Mouse (Mus musculus): ENCODE data around the gene Slamf7. TPM values are rescaled to one million over a fixed set of nuclear protein-coding genes. Genes with fewer than 3 reads are reported as not detected.

Slamf7 gene
- polyA plus RNA-seq, 1 experiment from 2014 or later: not detected

GRCm38 (mm10) chr1:171630912-171631311 lies 21.9 kb downstream of the Slamf7 start:
- Histone ChIP-seq H3K27ac (no peak overlapping the region), H3K36me3 (no peaks in the 10 kb centered on the region), H3K4me1 (no peaks in the 10 kb centered on the region), H3K9ac (no peak overlapping the region), H3K4me2 (replicated peaks) (no peak overlapping the region), H3K4me3 (no peak overlapping the region), H3K27me3 (no peaks in the 10 kb centered on the region), H3K9me3 (replicated peaks) (no peaks in the 10 kb centered on the region)
- ATAC-seq (ENCODE audit: low FRiP score): no peak
- 91% methylated on average over 4 of the region's 4 CpGs for WGBS

- Histone ChIP-seq H3K4me2 (replicated peaks) (no peak overlapping the region), H3K9ac (no peak overlapping the region), H3K4me3 (no peak overlapping the region), H3K9me3 (replicated peaks) (no peaks in the 10 kb centered on the region), H3K4me1 (no peaks in the 10 kb centered on the region), H3K27ac (no peak overlapping the region), H3K36me3 (no peaks in the 10 kb centered on the region), H3K27me3 (no peaks in the 10 kb centered on the region)
- no peak for ATAC-seq (ENCODE audit: low FRiP score)
- WGBS: 82% methylated on average over 7 of the region's 7 CpGs
Measured at GRCm38 (mm10) chr1:171630041-171630440, 22.8 kb downstream of the Slamf7 start.

- Histone ChIP-seq H3K27me3 (no peaks in the 10 kb centered on the region), H3K4me1 (no peaks in the 10 kb centered on the region), H3K27ac (no peak overlapping the region), H3K4me3 (no peak overlapping the region), H3K9me3 (replicated peaks) (no peaks in the 10 kb centered on the region), H3K9ac (no peak overlapping the region), H3K36me3 (no peaks in the 10 kb centered on the region), H3K4me2 (replicated peaks) (no peak overlapping the region)
- no peak for ATAC-seq (ENCODE audit: low FRiP score)
- WGBS: 83% methylated on average over 6 of the region's 6 CpGs
Measured at GRCm38 (mm10) chr1:171629168-171629567, 23.7 kb downstream of the Slamf7 start.

- H3K27ac ChIP-seq: no peak overlapping the region
- no peak overlapping the region for H3K4me2 ChIP-seq (replicated peaks)
- no peaks in the 10 kb centered on the region for H3K9me3 ChIP-seq (replicated peaks)
- H3K36me3 ChIP-seq: no peaks in the 10 kb centered on the region
- H3K4me3 ChIP-seq: no peak overlapping the region
- 84% methylated on average over 3 of the region's 3 CpGs for WGBS
- H3K27me3 ChIP-seq: no peaks in the 10 kb centered on the region
- no peak for ATAC-seq (ENCODE audit: low FRiP score)
- no peaks in the 10 kb centered on the region for H3K4me1 ChIP-seq
- no peak overlapping the region for H3K9ac ChIP-seq
Measured at GRCm38 (mm10) chr1:171627801-171628200, 25.0 kb downstream of the Slamf7 start.

GRCm38 (mm10) chr1:171620091-171620490 lies 32.7 kb downstream of the Slamf7 start:
- WGBS: 97% methylated on average over 6 of the region's 6 CpGs
- H3K27ac ChIP-seq: no peak overlapping the region
- H3K4me3 ChIP-seq: no peak overlapping the region
- ATAC-seq (ENCODE audit: low FRiP score): no peak
- no peaks in the 10 kb centered on the region for H3K9me3 ChIP-seq (replicated peaks)
- H3K27me3 ChIP-seq: no peaks in the 10 kb centered on the region
- H3K4me1 ChIP-seq: no peaks in the 10 kb centered on the region
- H3K9ac ChIP-seq: no peak overlapping the region
- no peaks in the 10 kb centered on the region for H3K36me3 ChIP-seq
- H3K4me2 ChIP-seq (replicated peaks): no peak overlapping the region

GRCm38 (mm10) chr1:171619645-171620044 lies 33.2 kb downstream of the Slamf7 start:
- 87% methylated on average over 3 of the region's 3 CpGs for WGBS
- Histone ChIP-seq H3K9ac (no peak overlapping the region), H3K9me3 (replicated peaks) (no peaks in the 10 kb centered on the region), H3K4me1 (no peaks in the 10 kb centered on the region), H3K4me2 (replicated peaks) (no peak overlapping the region), H3K27ac (no peak overlapping the region), H3K36me3 (no peaks in the 10 kb centered on the region), H3K27me3 (no peaks in the 10 kb centered on the region), H3K4me3 (no peak overlapping the region)
- no peak for ATAC-seq (ENCODE audit: low FRiP score)

- no peak for ATAC-seq (ENCODE audit: low FRiP score)
- Histone ChIP-seq H3K4me1 (no peaks in the 10 kb centered on the region), H3K9me3 (replicated peaks) (no peaks in the 10 kb centered on the region), H3K27ac (no peak overlapping the region), H3K4me3 (no peak overlapping the region), H3K36me3 (no peaks in the 10 kb centered on the region), H3K9ac (no peak overlapping the region), H3K4me2 (replicated peaks) (no peak overlapping the region), H3K27me3 (no peaks in the 10 kb centered on the region)
- 88% methylated on average over 8 of the region's 8 CpGs for WGBS
Measured at GRCm38 (mm10) chr1:171619001-171619400, 33.8 kb downstream of the Slamf7 start.

- H3K36me3 ChIP-seq: no peaks in the 10 kb centered on the region
- H3K4me3 ChIP-seq: no peak overlapping the region
- H3K27me3 ChIP-seq: no peaks in the 10 kb centered on the region
- no peaks in the 10 kb centered on the region for H3K9me3 ChIP-seq (replicated peaks)
- H3K9ac ChIP-seq: no peak overlapping the region
- no peak overlapping the region for H3K27ac ChIP-seq
- H3K4me2 ChIP-seq (replicated peaks): no peak overlapping the region
- ATAC-seq (ENCODE audit: low FRiP score): no peak
- 77% methylated on average over 11 of the region's 11 CpGs for WGBS
- H3K4me1 ChIP-seq: no peaks in the 10 kb centered on the region
Measured at GRCm38 (mm10) chr1:171616881-171617515, 35.8 kb downstream of the Slamf7 start.

GRCm38 (mm10) chr1:171613962-171614361 lies 38.9 kb downstream of the Slamf7 start:
- no peaks in the 10 kb centered on the region for H3K9me3 ChIP-seq (replicated peaks)
- H3K9ac ChIP-seq: no peak overlapping the region
- WGBS: 51% methylated on average over 2 of the region's 2 CpGs
- no peaks in the 10 kb centered on the region for H3K36me3 ChIP-seq
- no peaks in the 10 kb centered on the region for H3K4me1 ChIP-seq
- H3K27ac ChIP-seq: no peak overlapping the region
- H3K4me2 ChIP-seq (replicated peaks): no peak overlapping the region
- no peaks in the 10 kb centered on the region for H3K27me3 ChIP-seq
- ATAC-seq (ENCODE audit: low FRiP score): no peak
- no peak overlapping the region for H3K4me3 ChIP-seq

- Histone ChIP-seq H3K27me3 (no peaks in the 10 kb centered on the region), H3K4me1 (no peaks in the 10 kb centered on the region)
- 30% methylated on average over 1 of the region's 1 CpGs for WGBS
Measured at GRCm38 (mm10) chr1:171610781-171611180, 42.1 kb downstream of the Slamf7 start.

GRCm38 (mm10) chr1:171610026-171610425 lies 42.8 kb downstream of the Slamf7 start:
- Histone ChIP-seq H3K4me1 (no peaks in the 10 kb centered on the region), H3K36me3 (no peaks in the 10 kb centered on the region), H3K27me3 (no peaks in the 10 kb centered on the region), H3K4me2 (replicated peaks) (no peak overlapping the region), H3K4me3 (no peak overlapping the region), H3K9ac (no peak overlapping the region), H3K9me3 (replicated peaks) (no peaks in the 10 kb centered on the region), H3K27ac (no peak overlapping the region)
- 99% methylated on average over 2 of the region's 2 CpGs for WGBS
- ATAC-seq (ENCODE audit: low FRiP score): no peak

More at GRCm38 (mm10) chr1:171610781-171611180, 42.1 kb downstream of the Slamf7 start:
- no peak for ATAC-seq (ENCODE audit: low FRiP score)
- Histone ChIP-seq H3K27ac (no peak overlapping the region), H3K4me2 (replicated peaks) (no peak overlapping the region), H3K9me3 (replicated peaks) (no peaks in the 10 kb centered on the region), H3K36me3 (no peaks in the 10 kb centered on the region), H3K4me3 (no peak overlapping the region), H3K9ac (no peak overlapping the region)

- H3K27ac ChIP-seq: no peak within 1 kb of the TSS
- H3K36me3 ChIP-seq: no peaks in the 10 kb centered on the region
- H3K9me3 ChIP-seq (replicated peaks): no peaks in the 10 kb centered on the region
- no peaks in the 10 kb centered on the region for H3K4me1 ChIP-seq
- H3K4me2 ChIP-seq (replicated peaks): no peak within 1 kb of the TSS
- H3K27me3 ChIP-seq: no peaks in the 10 kb centered on the region
- H3K4me3 ChIP-seq: no peak within 1 kb of the TSS
- no peak for ATAC-seq (ENCODE audit: low FRiP score)
- no peak within 1 kb of the TSS for H3K9ac ChIP-seq
- WGBS: 85% methylated on average over 9 of the region's 9 CpGs
Measured at GRCm38 (mm10) chr1:171607176-171607575, 45.7 kb downstream of the Slamf7 start, which contains the start of gene Ly9. Gene Ly9 (minus strand): TSS chr1:171607410.

- no peak overlapping the region for H3K9ac ChIP-seq
- no peaks in the 10 kb centered on the region for H3K36me3 ChIP-seq
- no peak for ATAC-seq (ENCODE audit: low FRiP score)
- no peak overlapping the region for H3K4me3 ChIP-seq
- no peaks in the 10 kb centered on the region for H3K9me3 ChIP-seq (replicated peaks)
- 97% methylated on average over 2 of the region's 3 CpGs for WGBS
- no peaks in the 10 kb centered on the region for H3K27me3 ChIP-seq
- no peak overlapping the region for H3K27ac ChIP-seq
- no peaks in the 10 kb centered on the region for H3K4me1 ChIP-seq
- no peak overlapping the region for H3K4me2 ChIP-seq (replicated peaks)
Measured at GRCm38 (mm10) chr1:171606656-171607055, 46.2 kb downstream of the Slamf7 start.
